Mouse (Mus musculus) kidney, adult 8-10 months (tissue): ENCODE measurements around the gene Chchd5.

ENCODE experiments used
- DNase-seq, 2 experiments: peaks; one replicate each; pipeline ENCODE4 v3.0.0; 2022

Chchd5 gene

GRCm38 (mm10) chr2:129164815-129165214 lies 35.3 kb downstream of the Chchd5 start:
- no peak for DNase-seq

- DNase-seq = no peak
These were observed 37.3 kb downstream of the Chchd5 start for GRCm38 (mm10) chr2:129166466-129167463.

- DNase-seq = no peak
These were observed 43.9 kb downstream of the Chchd5 start for GRCm38 (mm10) chr2:129173386-129173785.

- peak; percentile 52 to 67 for DNase-seq
These were observed 45.0 kb downstream of the Chchd5 start for GRCm38 (mm10) chr2:129174474-129174873.

- DNase-seq = peak in 1 of 2 experiments; percentile 21
These were observed 46.1 kb downstream of the Chchd5 start for GRCm38 (mm10) chr2:129175636-129176035.

- no peak for DNase-seq
These were observed 47.3 kb downstream of the Chchd5 start for GRCm38 (mm10) chr2:129176676-129177420.

- DNase-seq = no peak
These were observed 48.2 kb downstream of the Chchd5 start for GRCm38 (mm10) chr2:129177661-129178060.

GRCm38 (mm10) chr2:129178182-129178908 lies 48.8 kb downstream of the Chchd5 start:
- no peak for DNase-seq

- no peak for DNase-seq
These were observed 50.7 kb downstream of the Chchd5 start for GRCm38 (mm10) chr2:129179946-129180853.

GRCm38 (mm10) chr2:129181509-129181908 lies 52.0 kb downstream of the Chchd5 start:
- no peak for DNase-seq

- DNase-seq = no peak
These were observed 52.9 kb downstream of the Chchd5 start for GRCm38 (mm10) chr2:129182412-129182811.

GRCm38 (mm10) chr2:129183561-129184031 lies 54.1 kb downstream of the Chchd5 start:
- DNase-seq = no peak
